Mouse (Mus musculus): ENCODE measurements at regions not wholly inside any gene's neighbourhood (a gene's known extent, or its start where the extent isn't known, plus 50 kb on each side); places are given as distances from the start of the nearest gene placed in this dataset.

- DNase-seq (ENCODE audit: low spot score in 2 of 2): no peak
Observed at GRCm38 (mm10) chr6:84441721-84442480, 151.8 kb downstream of the Cyp26b1 start.

- DNase-seq (ENCODE audit: low spot score in 2 of 2): no peak
Observed at GRCm38 (mm10) chr6:84436716-84437115, 157.0 kb downstream of the Cyp26b1 start.

- DNase-seq (ENCODE audit: low spot score in 2 of 2): no peak
Observed at GRCm38 (mm10) chr6:84434532-84434931, 159.2 kb downstream of the Cyp26b1 start.

GRCm38 (mm10) chr6:84431622-84431955, 162.1 kb downstream of the Cyp26b1 start:
- no peak for DNase-seq (ENCODE audit: low spot score in 2 of 2)

GRCm38 (mm10) chr6:84430925-84431621, 162.6 kb downstream of the Cyp26b1 start:
- no peak for DNase-seq (ENCODE audit: low spot score in 2 of 2)

GRCm38 (mm10) chr6:84430146-84430545, 163.6 kb downstream of the Cyp26b1 start:
- DNase-seq (ENCODE audit: low spot score in 2 of 2): no peak

GRCm38 (mm10) chr6:84429247-84429646, 164.5 kb downstream of the Cyp26b1 start:
- peak; percentile 67 to 84 for DNase-seq (ENCODE audit: low spot score in 2 of 2)

GRCm38 (mm10) chr6:84426691-84427090, 167.0 kb downstream of the Cyp26b1 start:
- no peak for DNase-seq (ENCODE audit: low spot score in 2 of 2)

GRCm38 (mm10) chr6:84425823-84426222, 167.9 kb downstream of the Cyp26b1 start:
- peak in 1 of 2 experiments; percentile 34 for DNase-seq (ENCODE audit: low spot score in 2 of 2)

- DNase-seq (ENCODE audit: low spot score in 2 of 2): no peak
Observed at GRCm38 (mm10) chr6:84422946-84423345, 170.8 kb downstream of the Cyp26b1 start.

- no peak for DNase-seq (ENCODE audit: low spot score in 2 of 2)
Observed at GRCm38 (mm10) chr6:84419691-84420090, 174.0 kb downstream of the Cyp26b1 start.

GRCm38 (mm10) chr6:84419281-84419680, 174.4 kb downstream of the Cyp26b1 start:
- DNase-seq (ENCODE audit: low spot score in 2 of 2): no peak

- DNase-seq (ENCODE audit: low spot score in 2 of 2): no peak
Observed at GRCm38 (mm10) chr6:84416992-84417636, 176.6 kb downstream of the Cyp26b1 start.

GRCm38 (mm10) chr6:84414400-84414799, 179.3 kb downstream of the Cyp26b1 start:
- no peak for DNase-seq (ENCODE audit: low spot score in 2 of 2)

- no peak for DNase-seq (ENCODE audit: low spot score in 2 of 2)
Observed at GRCm38 (mm10) chr6:84409863-84410513, 183.7 kb downstream of the Cyp26b1 start.

GRCm38 (mm10) chr6:84408513-84408912, 185.2 kb downstream of the Cyp26b1 start:
- no peak for DNase-seq (ENCODE audit: low spot score in 2 of 2)

- DNase-seq (ENCODE audit: low spot score in 2 of 2): peak in 1 of 2 experiments; percentile 25
Observed at GRCm38 (mm10) chr6:84407773-84408172, 185.9 kb downstream of the Cyp26b1 start.

GRCm38 (mm10) chr6:84404695-84405094, 189.0 kb downstream of the Cyp26b1 start:
- no peak for DNase-seq (ENCODE audit: low spot score in 2 of 2)

GRCm38 (mm10) chr6:84402431-84402830, 191.3 kb downstream of the Cyp26b1 start:
- DNase-seq (ENCODE audit: low spot score in 2 of 2): no peak

GRCm38 (mm10) chr6:84394496-84395090, 199.1 kb downstream of the Cyp26b1 start:
- DNase-seq (ENCODE audit: low spot score in 2 of 2): no peak

GRCm38 (mm10) chr6:84393519-84394231, 200.0 kb downstream of the Cyp26b1 start:
- no peak for DNase-seq (ENCODE audit: low spot score in 2 of 2)

All from right cerebral cortex, postnatal 36 days (tissue).